Mouse (Mus musculus) c-Kit-positive CD71-positive TER-119-negative erythroid progenitor cells, embryonic 14.5 days (primary cell): ENCODE measurements at regions not wholly inside any gene's neighbourhood (a gene's known extent, or its start where the extent isn't known, plus 50 kb on each side); places are given as distances from the start of the nearest gene placed in this dataset.

Source experiments
- DNase-seq: peaks from one replicate; pipeline ENCODE4 v3.0.0-alpha.2; 2013; ENCODE audit warnings: low read depth

GRCm38 (mm10) chr10:25029387-25029915, 102.2 kb upstream of the Arg1 start:
- DNase-seq = no peak

- DNase-seq = no peak
Measured at GRCm38 (mm10) chr10:25023601-25024157, 96.4 kb upstream of the Arg1 start.

DNA sequence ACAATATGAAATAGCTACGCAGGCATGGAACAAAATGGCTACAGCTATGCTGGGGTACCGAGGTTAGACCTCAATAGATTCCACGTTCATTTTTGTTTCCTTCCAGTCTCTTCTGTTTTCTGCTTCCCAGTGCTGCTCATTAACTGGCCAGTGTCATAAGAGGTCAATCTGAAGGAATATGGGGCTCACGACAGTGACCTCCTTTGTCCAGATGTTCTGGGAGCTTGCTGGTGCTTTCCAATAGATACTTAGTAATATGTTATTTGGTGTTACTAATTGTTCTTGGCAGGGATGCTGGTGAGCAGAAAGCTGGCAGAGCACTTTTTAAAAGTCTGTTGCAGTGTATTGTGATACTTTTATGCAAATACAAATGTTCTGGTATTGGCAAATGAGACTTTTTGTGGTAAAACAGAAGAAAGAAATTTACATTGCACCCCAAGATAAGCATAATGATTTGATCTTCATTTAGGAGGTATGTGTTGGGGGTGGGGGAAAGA, 95.8 kb upstream of the Arg1 start:
- DNase-seq = no peak

DNA sequence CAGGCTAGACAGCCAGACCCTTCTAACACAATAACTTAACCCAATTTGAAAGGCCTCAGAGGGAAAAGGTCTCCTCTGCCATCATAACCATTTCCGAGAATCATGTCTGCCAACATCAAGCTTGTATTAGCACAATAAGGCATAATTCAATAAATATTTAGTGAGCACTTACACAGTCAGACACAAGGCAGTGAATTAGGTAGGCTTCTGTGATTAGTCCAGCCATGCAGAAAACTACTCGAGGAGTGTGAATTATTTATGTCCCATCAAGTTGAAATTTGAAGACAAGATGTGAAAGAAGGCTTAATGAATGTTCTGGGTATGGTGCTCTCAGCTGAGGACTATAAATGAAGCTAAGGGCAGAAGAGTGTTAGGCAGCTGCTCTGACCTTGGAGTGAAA, 91.7 kb upstream of the Arg1 start:
- no peak for DNase-seq

GRCm38 (mm10) chr10:25017843-25018242, 90.6 kb upstream of the Arg1 start:
- no peak for DNase-seq

GRCm38 (mm10) chr10:25016110-25016509, 88.8 kb upstream of the Arg1 start:
- DNase-seq = no peak

- DNase-seq = no peak
Measured at GRCm38 (mm10) chr10:25012129-25012528, 84.8 kb upstream of the Arg1 start.

DNA sequence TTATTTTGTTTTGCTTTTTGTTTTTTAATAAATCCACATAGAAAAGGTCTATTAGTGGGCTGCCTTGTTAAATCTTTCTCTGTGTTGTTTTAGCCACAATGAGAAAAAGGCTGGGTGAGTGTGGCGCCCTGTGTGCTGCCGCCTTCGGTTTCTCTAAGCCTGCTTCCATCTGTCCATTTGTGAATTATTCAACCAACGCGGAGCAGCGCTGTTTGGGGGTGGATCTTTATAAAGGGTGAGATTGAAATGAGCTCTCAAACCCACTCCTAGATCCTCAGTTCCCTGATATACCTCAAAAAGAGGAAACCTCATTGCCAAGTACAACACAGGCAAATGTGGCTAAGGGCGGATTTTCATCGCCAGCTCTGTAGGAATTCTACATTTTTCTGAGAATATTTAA, 74.0 kb upstream of the Arg1 start:
- no peak for DNase-seq

- DNase-seq = no peak
Measured at GRCm38 (mm10) chr10:25000231-25001222, 73.2 kb upstream of the Arg1 start.

- DNase-seq = no peak
Measured at GRCm38 (mm10) chr10:24999807-25000206, 72.5 kb upstream of the Arg1 start.

- no peak for DNase-seq
Measured at GRCm38 (mm10) chr10:24997661-24998060, 70.4 kb upstream of the Arg1 start.

- no peak for DNase-seq
Measured at GRCm38 (mm10) chr10:24995751-24996150, 68.5 kb upstream of the Arg1 start.

DNA sequence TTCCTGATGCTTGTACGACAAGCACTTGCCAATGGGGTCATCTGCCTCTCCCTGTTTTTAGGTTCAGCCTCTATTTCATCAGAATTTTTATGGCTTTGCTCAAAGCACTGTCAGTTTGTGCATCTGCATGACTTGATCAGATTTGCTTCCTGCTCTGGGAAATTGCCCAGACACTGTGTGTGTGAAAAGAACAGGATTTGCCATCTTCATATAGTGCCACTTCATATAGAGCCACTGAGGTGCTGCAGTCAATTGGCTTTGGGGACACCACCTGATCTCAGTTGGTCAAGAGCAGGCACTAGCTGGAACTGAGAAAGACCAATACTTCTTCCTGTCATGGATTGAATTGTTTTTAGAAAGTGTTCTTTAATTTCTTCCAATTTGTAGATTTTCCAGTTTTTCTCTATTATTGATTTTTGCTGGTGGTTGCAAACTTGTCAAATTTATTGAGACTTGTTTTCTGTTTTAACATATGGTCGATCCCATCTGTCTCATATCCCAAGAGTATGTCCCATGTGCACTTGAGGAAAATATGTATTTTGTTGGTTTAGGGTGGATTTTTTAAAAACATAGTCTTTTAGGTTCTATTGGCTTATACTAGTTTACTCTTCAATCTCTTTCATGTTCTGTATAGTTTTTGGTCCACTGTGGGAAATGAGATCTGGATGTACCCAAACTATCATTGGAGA, 62.8 kb upstream of the Arg1 start:
- no peak for DNase-seq

DNA sequence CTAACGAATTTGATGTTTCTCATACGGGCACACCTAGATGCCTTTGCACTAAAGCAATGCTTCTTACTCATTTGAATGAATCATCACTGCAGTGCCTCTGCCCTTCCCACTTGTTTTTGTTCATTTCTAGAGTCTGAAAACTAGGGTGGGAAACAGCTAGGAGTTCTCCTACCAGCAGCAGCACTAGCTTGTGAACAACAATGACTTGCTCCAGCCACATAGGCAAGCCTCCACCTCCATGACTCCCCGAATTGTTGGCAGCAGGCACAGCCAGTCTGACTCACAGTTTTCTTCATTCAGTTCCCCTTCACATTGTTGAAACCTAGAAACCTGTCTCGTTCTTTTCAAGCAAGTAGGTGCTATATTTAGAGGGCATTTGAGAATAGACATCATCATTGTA, 57.5 kb upstream of the Arg1 start:
- no peak for DNase-seq

DNA sequence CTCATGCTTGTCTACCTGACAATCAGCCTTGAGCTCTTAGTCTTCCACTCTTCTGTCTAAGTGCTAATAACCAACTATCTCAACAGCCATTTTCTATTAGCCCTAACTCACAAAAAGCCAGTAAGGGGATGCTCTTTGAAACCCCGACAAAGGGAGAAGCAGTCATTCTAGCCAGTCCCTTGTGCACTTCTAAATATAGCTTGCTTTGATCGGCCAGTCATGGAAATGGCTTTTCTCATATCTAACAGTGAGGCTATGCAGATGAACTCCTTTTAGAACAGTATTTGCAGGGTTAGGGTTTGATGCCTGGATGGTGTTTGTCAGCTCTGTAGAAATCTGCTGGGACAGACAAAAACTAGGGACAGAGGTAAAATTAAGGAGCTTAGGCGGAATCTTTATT, 54.5 kb upstream of the Arg1 start:
- no peak for DNase-seq
